15 mouse cellular contexts compared by ENCODE assay signal in the genomic region with DNA sequence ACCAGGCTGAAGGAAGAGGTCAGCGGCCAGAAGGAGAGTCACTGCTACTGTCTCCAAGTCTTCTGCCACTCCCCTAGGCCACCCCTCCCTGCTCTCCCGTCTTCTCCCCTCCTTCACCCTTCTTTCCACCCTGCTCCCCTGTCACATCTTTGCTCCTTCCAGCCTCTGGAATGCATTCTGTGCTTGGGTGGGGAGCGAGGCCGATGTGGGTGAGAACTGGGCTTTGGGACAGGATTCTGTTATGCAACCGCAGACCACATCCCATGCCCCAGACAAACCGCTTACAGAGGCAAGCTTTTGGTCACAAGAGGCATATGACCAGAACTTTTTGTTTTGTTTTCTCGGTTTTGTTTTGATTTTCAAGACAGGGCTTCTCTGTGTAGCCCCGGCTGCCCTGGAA. TPM values are rescaled to one million over a fixed set of nuclear protein-coding genes. Genes with fewer than 3 reads are reported as not detected.
DNase-seq lines count a peak whose midpoint lies in the region; ATAC-seq and TF ChIP-seq lines count a peak whose summit lies in the region.
"Had no signal": no experiment of that assay in that cellular context is flagged by ENCODE, and none has a peak within 500 bp of the region (broad histone marks: within the 10 kb centered on the region; RNA-seq: fewer than 3 reads in every experiment).

No protein-coding gene starts in this region.

- H3K27me3 ChIP-seq in midbrain, embryonic 10.5 days (ENCODE audit: low read depth, poor library complexity, severe bottlenecking): no peaks in the 10 kb centered on the region
- no peaks in the 10 kb centered on the region for H3K27me3 ChIP-seq in midbrain, embryonic 15.5 days (replicated peaks)
- H3K27me3 ChIP-seq in lung, postnatal 0 days (replicated peaks; ENCODE audit: insufficient read depth, low read length): no peaks in the 10 kb centered on the region
- no peaks in the 10 kb centered on the region for H3K27me3 ChIP-seq in midbrain, embryonic 16.5 days (ENCODE audit: control insufficient read depth, insufficient read depth, low read depth, low read length)
- H3K27me3 ChIP-seq in forebrain, embryonic 14.5 days (replicated peaks; ENCODE audit: control insufficient read depth, insufficient read depth, low read length): no peaks in the 10 kb centered on the region
- H3K27me3 ChIP-seq: limb, embryonic 12.5 days; stomach, embryonic 15.5 days had no signal

- H3K4me3 ChIP-seq in midbrain, embryonic 10.5 days: no peak overlapping the region
- no peak overlapping the region for H3K4me3 ChIP-seq in midbrain, embryonic 15.5 days
- no peak overlapping the region for H3K4me3 ChIP-seq in brown adipose tissue, adult 24 weeks (ENCODE audit: insufficient read depth, low read depth, low read length)
- no peak overlapping the region for H3K4me3 ChIP-seq in lung, postnatal 0 days (ENCODE audit: low read depth, low read length)
- no peak overlapping the region for H3K4me3 ChIP-seq in midbrain, embryonic 16.5 days (ENCODE audit: low read depth, low read length)
- H3K4me3 ChIP-seq in forebrain, embryonic 14.5 days (ENCODE audit: low read depth, low read length): no peak overlapping the region
- H3K4me3 ChIP-seq: forebrain, embryonic 10.5 days; limb, embryonic 12.5 days; megakaryocyte, embryonic 14.5 days; stomach, embryonic 15.5 days had no signal

- ATAC-seq in midbrain, embryonic 15.5 days (replicated peaks): no peak
- peak; percentile 63 for ATAC-seq in lung, postnatal 0 days
- ATAC-seq in midbrain, embryonic 16.5 days: no peak
- no peak for ATAC-seq in forebrain, embryonic 14.5 days

- H3K4me1 ChIP-seq in midbrain, embryonic 10.5 days: peaks cover 21% of the 10 kb centered on the region
- H3K4me1 ChIP-seq in midbrain, embryonic 15.5 days: no peaks in the 10 kb centered on the region
- peaks cover 10% of the 10 kb centered on the region; the same call in 1 of the 2 replicates for H3K4me1 ChIP-seq in brown adipose tissue, adult 24 weeks (ENCODE audit: control insufficient read depth, insufficient read depth, insufficient read length, low read length)
- H3K4me1 ChIP-seq in lung, postnatal 0 days (ENCODE audit: insufficient read depth, low read depth, low read length): no peaks in the 10 kb centered on the region
- H3K4me1 ChIP-seq in midbrain, embryonic 16.5 days (ENCODE audit: control insufficient read depth, insufficient read depth, low read length): no peaks in the 10 kb centered on the region
- no peaks in the 10 kb centered on the region for H3K4me1 ChIP-seq in forebrain, embryonic 14.5 days (ENCODE audit: control insufficient read depth, insufficient read depth, low read length)
- H3K4me1 ChIP-seq: stomach, embryonic 15.5 days had no signal

- H3K9me3 ChIP-seq in midbrain, embryonic 10.5 days (replicated peaks): no peaks in the 10 kb centered on the region
- no peaks in the 10 kb centered on the region for H3K9me3 ChIP-seq in midbrain, embryonic 15.5 days
- H3K9me3 ChIP-seq in lung, postnatal 0 days (ENCODE audit: low read length): no peaks in the 10 kb centered on the region
- no peaks in the 10 kb centered on the region for H3K9me3 ChIP-seq in midbrain, embryonic 16.5 days (replicated peaks; ENCODE audit: control insufficient read depth, low read length, poor library complexity, severe bottlenecking)
- H3K9me3 ChIP-seq in forebrain, embryonic 14.5 days (replicated peaks; ENCODE audit: control insufficient read depth, low read length): no peaks in the 10 kb centered on the region
- H3K9me3 ChIP-seq: forebrain, embryonic 10.5 days; G1E; limb, embryonic 12.5 days; stomach, embryonic 15.5 days had no signal

- no peak for TF ChIP-seq CTCF in lung, postnatal 0 days (IDR thresholded peaks at IDR 0.05)

- TF ChIP-seq EP300 in lung, postnatal 0 days (IDR thresholded peaks at IDR 0.05): no peak

- no peak for DNase-seq in midbrain, embryonic 10.5 days (ENCODE audit: low spot score)
- DNase-seq in lung, postnatal 0 days (ENCODE audit: low spot score): peak; percentile 62
- DNase-seq in thymus, postnatal 0 days (ENCODE audit: low spot score): peak; percentile 42
- DNase-seq in forebrain, embryonic 14.5 days (ENCODE audit: low spot score): no peak
- DNase-seq: adrenal gland, postnatal 10 days; cerebellum, postnatal 36 days; kidney, postnatal 36 days had no signal

- H3K27ac ChIP-seq in midbrain, embryonic 10.5 days (replicated peaks): 0 out of 2 replicates have a peak overlapping the region, but pooled peaks have one; percentile 42
- H3K27ac ChIP-seq in midbrain, embryonic 15.5 days: no peak overlapping the region
- 0 out of 2 replicates have a peak overlapping the region, but pooled peaks have one; percentile 14 for H3K27ac ChIP-seq in brown adipose tissue, adult 24 weeks (replicated peaks; ENCODE audit: low read depth, low read length)
- H3K27ac ChIP-seq in lung, postnatal 0 days (ENCODE audit: low read length): no peak overlapping the region
- H3K27ac ChIP-seq in midbrain, embryonic 16.5 days (ENCODE audit: low read length): no peak overlapping the region
- no peak overlapping the region for H3K27ac ChIP-seq in forebrain, embryonic 14.5 days (ENCODE audit: low read depth, low read length)
- H3K27ac ChIP-seq: forebrain, embryonic 10.5 days; limb, embryonic 12.5 days; stomach, embryonic 15.5 days had no signal

- no peak overlapping the region for H3K9ac ChIP-seq in midbrain, embryonic 15.5 days
- H3K9ac ChIP-seq in lung, postnatal 0 days (replicated peaks; ENCODE audit: low read depth): no peak overlapping the region
- no peak overlapping the region for H3K9ac ChIP-seq in midbrain, embryonic 16.5 days (ENCODE audit: low read depth, low read length)
- no peak overlapping the region for H3K9ac ChIP-seq in forebrain, embryonic 14.5 days (ENCODE audit: low read length)
- H3K9ac ChIP-seq: limb, embryonic 12.5 days; stomach, embryonic 15.5 days had no signal

- 83% methylated on average over 8 of the region's 8 CpGs for WGBS in midbrain, embryonic 10.5 days
- WGBS in midbrain, embryonic 15.5 days: 77% methylated on average over 8 of the region's 8 CpGs
- WGBS in lung, postnatal 0 days: 47% methylated on average over 8 of the region's 8 CpGs
- WGBS in midbrain, embryonic 16.5 days: 84% methylated on average over 8 of the region's 8 CpGs
- WGBS in forebrain, embryonic 14.5 days: 80% methylated on average over 8 of the region's 8 CpGs

- H3K36me3 ChIP-seq in midbrain, embryonic 10.5 days: no peaks in the 10 kb centered on the region
- H3K36me3 ChIP-seq in midbrain, embryonic 15.5 days (replicated peaks): no peaks in the 10 kb centered on the region
- H3K36me3 ChIP-seq in lung, postnatal 0 days (ENCODE audit: insufficient read depth, low read length): no peaks in the 10 kb centered on the region
- no peaks in the 10 kb centered on the region for H3K36me3 ChIP-seq in midbrain, embryonic 16.5 days (ENCODE audit: control insufficient read depth, insufficient read depth, low read length)
- no peaks in the 10 kb centered on the region for H3K36me3 ChIP-seq in forebrain, embryonic 14.5 days (ENCODE audit: control insufficient read depth, insufficient read depth, low read length)
- H3K36me3 ChIP-seq: forebrain, embryonic 10.5 days; G1E; limb, embryonic 12.5 days; stomach, embryonic 15.5 days had no signal

- H3K4me2 ChIP-seq in midbrain, embryonic 15.5 days: no peak overlapping the region
- H3K4me2 ChIP-seq in lung, postnatal 0 days (replicated peaks; ENCODE audit: low read depth, low read length): no peak overlapping the region
- H3K4me2 ChIP-seq in midbrain, embryonic 16.5 days (ENCODE audit: low read length): no peak overlapping the region
- H3K4me2 ChIP-seq in forebrain, embryonic 14.5 days (ENCODE audit: low read length): no peak overlapping the region
- H3K4me2 ChIP-seq: limb, embryonic 12.5 days; stomach, embryonic 15.5 days had no signal

RNA-seq across cellular contexts. Expression of gene Endou, which starts 4.1 kb away (rescaled TPM):
- 0.12 and 0.26 TPM in 2 replicates for polyA plus RNA-seq in midbrain, embryonic 10.5 days (2016; fragmentation: Nextera tagmentation; extraction: Ambion mirVana)
- polyA plus RNA-seq in midbrain, embryonic 15.5 days (2015; fragmentation: Nextera tagmentation; extraction: Ambion mirVana): 0.17 and 0.27 TPM in 2 replicates
- 0.63 and 2.0 TPM in 2 replicates for polyA plus RNA-seq in brown adipose tissue, adult 24 weeks (2012; ENCODE audit: insufficient read depth, insufficient read length, missing spikeins)
- polyA plus RNA-seq in lung, postnatal 0 days (2015; fragmentation: Nextera tagmentation; extraction: Ambion mirVana): 2.1 and 2.9 TPM in 2 replicates
- polyA plus RNA-seq in thymus, postnatal 0 days (2015; fragmentation: Nextera tagmentation; extraction: Ambion mirVana): 159 and 186 TPM in 2 replicates
- 0.14 and 0.23 TPM in 2 replicates for polyA plus RNA-seq in midbrain, embryonic 16.5 days (2015; fragmentation: Nextera tagmentation; extraction: Ambion mirVana)
- polyA plus RNA-seq in forebrain, embryonic 14.5 days (2014; fragmentation: Nextera tagmentation; extraction: Ambion mirVana): 0.11 and 0.14 TPM in 2 replicates
- polyA plus RNA-seq: G1E had no signal

RNA-seq across cellular contexts. Expression of gene Rpap3, which starts 21.4 kb away (rescaled TPM):
- 40.4 and 41.7 TPM in 2 replicates for polyA plus RNA-seq in midbrain, embryonic 10.5 days (2016; fragmentation: Nextera tagmentation; extraction: Ambion mirVana)
- polyA plus RNA-seq in midbrain, embryonic 15.5 days (2015; fragmentation: Nextera tagmentation; extraction: Ambion mirVana): 31.1 and 33.7 TPM in 2 replicates
- 7.5 and 8.8 TPM in 2 replicates for polyA plus RNA-seq in brown adipose tissue, adult 24 weeks (2012; ENCODE audit: insufficient read depth, insufficient read length, missing spikeins)
- 14.3 and 15.5 TPM in 2 replicates for polyA plus RNA-seq in lung, postnatal 0 days (2015; fragmentation: Nextera tagmentation; extraction: Ambion mirVana)
- polyA plus RNA-seq in thymus, postnatal 0 days (2015; fragmentation: Nextera tagmentation; extraction: Ambion mirVana): 31.1 and 31.7 TPM in 2 replicates
- 37.3 and 41.9 TPM in 2 replicates for polyA plus RNA-seq in midbrain, embryonic 16.5 days (2015; fragmentation: Nextera tagmentation; extraction: Ambion mirVana)
- 44.3 and 45.4 TPM in 2 replicates for polyA plus RNA-seq in forebrain, embryonic 14.5 days (2014; fragmentation: Nextera tagmentation; extraction: Ambion mirVana)

RNA-seq across cellular contexts. Expression of gene Rapgef3, which starts 40.7 kb away (rescaled TPM):
- polyA plus RNA-seq in midbrain, embryonic 10.5 days (2016; fragmentation: Nextera tagmentation; extraction: Ambion mirVana): 5.3 and 6.0 TPM in 2 replicates
- 15.4 and 16.8 TPM in 2 replicates for polyA plus RNA-seq in midbrain, embryonic 15.5 days (2015; fragmentation: Nextera tagmentation; extraction: Ambion mirVana)
- 6.1 and 6.6 TPM in 2 replicates for polyA plus RNA-seq in brown adipose tissue, adult 24 weeks (2012; ENCODE audit: insufficient read depth, insufficient read length, missing spikeins)
- polyA plus RNA-seq in lung, postnatal 0 days (2015; fragmentation: Nextera tagmentation; extraction: Ambion mirVana): 18.7 and 25.5 TPM in 2 replicates
- 61.7 and 72.6 TPM in 2 replicates for polyA plus RNA-seq in thymus, postnatal 0 days (2015; fragmentation: Nextera tagmentation; extraction: Ambion mirVana)
- 19.7 and 21.3 TPM in 2 replicates for polyA plus RNA-seq in midbrain, embryonic 16.5 days (2015; fragmentation: Nextera tagmentation; extraction: Ambion mirVana)
- 4.9 and 6.4 TPM in 2 replicates for polyA plus RNA-seq in forebrain, embryonic 14.5 days (2014; fragmentation: Nextera tagmentation; extraction: Ambion mirVana)

RNA-seq across cellular contexts. Expression of gene Slc48a1, which starts 51.3 kb away (rescaled TPM):
- 30.5 and 36.3 TPM in 2 replicates for polyA plus RNA-seq in midbrain, embryonic 10.5 days (2016; fragmentation: Nextera tagmentation; extraction: Ambion mirVana)
- 85.7 and 90.1 TPM in 2 replicates for polyA plus RNA-seq in midbrain, embryonic 15.5 days (2015; fragmentation: Nextera tagmentation; extraction: Ambion mirVana)
- polyA plus RNA-seq in brown adipose tissue, adult 24 weeks (2012; ENCODE audit: insufficient read depth, insufficient read length, missing spikeins): 70.5 and 79.9 TPM in 2 replicates
- polyA plus RNA-seq in lung, postnatal 0 days (2015; fragmentation: Nextera tagmentation; extraction: Ambion mirVana): 69.5 and 75.7 TPM in 2 replicates
- polyA plus RNA-seq in thymus, postnatal 0 days (2015; fragmentation: Nextera tagmentation; extraction: Ambion mirVana): 44.5 and 48.3 TPM in 2 replicates
- 92.1 and 100 TPM in 2 replicates for polyA plus RNA-seq in midbrain, embryonic 16.5 days (2015; fragmentation: Nextera tagmentation; extraction: Ambion mirVana)
- polyA plus RNA-seq in forebrain, embryonic 14.5 days (2014; fragmentation: Nextera tagmentation; extraction: Ambion mirVana): 65.4 and 69.1 TPM in 2 replicates

Comparison
In these comparisons a context has a peak if more than half of its experiments do, and no peak if none do; other contexts are left out.
1. H3K27ac ChIP-seq: peak in midbrain, embryonic 10.5 days (single experiment) and brown adipose tissue, adult 24 weeks (single experiment); none in midbrain, embryonic 15.5 days (single experiment), lung, postnatal 0 days (single experiment), midbrain, embryonic 16.5 days (single experiment) and forebrain, embryonic 14.5 days (single experiment).
2. DNase-seq: peak in lung, postnatal 0 days (single experiment) and thymus, postnatal 0 days (single experiment); none in midbrain, embryonic 10.5 days (single experiment) and forebrain, embryonic 14.5 days (single experiment).
3. RNA of gene Endou, which starts 4.1 kb away (polyA plus RNA-seq): 159 to 186 TPM in thymus, postnatal 0 days; 2.1 to 2.9 TPM in lung, postnatal 0 days, 0.63 to 2.0 TPM in brown adipose tissue, adult 24 weeks, 0.12 to 0.26 TPM in midbrain, embryonic 10.5 days, 0.14 to 0.23 TPM in midbrain, embryonic 16.5 days, 0.17 to 0.27 TPM in midbrain, embryonic 15.5 days and 0.11 to 0.14 TPM in forebrain, embryonic 14.5 days; every median in the first group is over 10 times any median in the second.